Mouse (Mus musculus) 416B (cell line): ENCODE measurements around the gene Pgm1.

Source experiments
- DNase-seq: peaks from one replicate; pipeline ENCODE4 v3.0.0; 2011; ENCODE audit warnings: low read depth

Pgm1 gene

DNA sequence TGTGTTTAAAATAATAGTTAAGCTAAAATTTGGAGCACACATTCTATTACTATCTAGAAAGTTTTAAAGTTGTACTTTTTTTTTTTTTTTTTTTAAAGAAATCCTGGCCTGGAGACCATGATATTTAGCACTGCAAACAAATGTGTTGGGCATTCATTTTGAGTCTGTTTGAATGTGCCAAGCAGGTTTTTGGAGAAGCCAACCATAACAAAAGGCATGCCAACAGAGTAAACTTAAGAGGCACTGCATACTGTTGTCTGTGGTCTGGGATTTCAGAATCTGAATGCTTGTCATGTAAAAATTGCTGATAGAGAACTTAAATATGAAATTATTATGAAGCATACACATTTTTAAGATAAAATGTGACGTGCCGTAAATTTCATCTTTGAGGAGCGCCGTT is 28.0 kb downstream of the Pgm1 start:
- DNase-seq: no peak

DNA sequence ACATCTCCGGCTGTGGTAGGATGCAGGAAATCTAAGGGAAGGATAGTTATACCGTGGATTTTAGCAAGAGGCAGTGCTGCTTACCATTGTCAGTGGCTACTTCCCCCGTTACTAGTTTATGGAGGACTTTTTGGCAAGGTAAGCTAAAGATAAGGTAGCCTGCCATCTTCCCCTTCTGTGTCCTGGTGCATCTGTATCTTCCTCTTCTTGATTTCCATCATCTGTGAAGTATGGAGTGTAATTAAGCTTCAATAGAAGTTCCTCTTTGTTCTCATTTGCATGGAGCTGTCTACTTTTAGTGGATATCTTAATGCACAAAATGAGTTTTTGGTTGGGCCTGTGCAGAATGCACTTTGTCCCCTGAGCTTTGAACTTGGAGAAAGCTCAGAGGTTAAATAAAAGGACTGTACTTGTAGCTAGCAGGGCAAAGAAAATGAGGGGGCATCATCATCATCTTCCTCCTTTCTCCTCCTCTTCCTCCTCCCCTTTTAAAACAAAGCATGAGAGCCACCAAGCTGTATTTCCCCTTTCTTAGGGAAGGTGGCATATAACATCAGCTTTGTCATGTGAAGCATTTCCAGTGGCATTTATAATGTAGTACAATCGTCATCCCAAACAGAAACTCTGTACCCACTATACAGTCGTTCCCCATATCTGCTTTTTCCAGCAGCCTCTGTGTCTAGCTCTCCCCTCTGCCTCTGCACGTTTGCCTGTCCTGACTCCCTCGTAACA is 29.0 kb downstream of the Pgm1 start:
- no peak for DNase-seq

DNA sequence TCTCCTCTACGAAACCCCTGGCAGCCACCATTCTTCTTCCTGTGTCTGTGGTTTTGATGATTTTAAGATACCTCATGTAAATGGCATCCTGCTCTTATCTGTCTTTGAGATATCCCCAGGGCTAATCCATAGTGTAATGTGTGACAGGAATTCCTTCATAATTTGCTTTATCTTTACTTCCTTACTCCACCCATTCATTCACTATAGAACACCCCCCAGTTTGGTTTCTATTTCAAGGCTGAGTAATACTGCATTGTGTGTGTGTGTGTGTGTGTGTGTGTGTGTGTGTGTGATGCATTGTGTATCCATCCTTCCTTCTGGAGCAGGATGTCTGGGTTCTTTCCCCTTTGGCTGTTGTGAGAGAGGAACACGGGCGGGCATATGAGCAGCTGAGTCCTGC is 30.1 kb downstream of the Pgm1 start:
- no peak for DNase-seq

DNA sequence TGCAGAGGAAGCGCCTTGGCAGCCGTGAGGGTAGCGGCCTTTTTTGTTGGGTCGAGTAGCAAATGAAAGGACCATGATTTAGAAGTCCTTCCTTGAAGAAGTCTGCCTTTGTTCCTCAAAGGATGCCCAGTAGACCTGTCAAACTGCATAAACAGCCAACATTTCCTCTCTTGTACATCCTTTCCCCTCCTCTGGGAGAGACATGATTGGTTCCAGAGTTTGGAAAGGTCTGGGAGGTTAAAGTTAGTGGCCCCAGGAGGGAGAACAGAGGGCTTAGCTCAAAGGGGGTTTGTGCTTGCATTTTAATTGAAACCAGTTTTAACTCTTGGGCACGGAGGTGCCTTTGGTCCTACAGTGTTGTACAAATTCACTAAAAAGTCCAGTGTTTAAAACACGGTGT is 37.3 kb downstream of the Pgm1 start:
- DNase-seq: no peak

DNA sequence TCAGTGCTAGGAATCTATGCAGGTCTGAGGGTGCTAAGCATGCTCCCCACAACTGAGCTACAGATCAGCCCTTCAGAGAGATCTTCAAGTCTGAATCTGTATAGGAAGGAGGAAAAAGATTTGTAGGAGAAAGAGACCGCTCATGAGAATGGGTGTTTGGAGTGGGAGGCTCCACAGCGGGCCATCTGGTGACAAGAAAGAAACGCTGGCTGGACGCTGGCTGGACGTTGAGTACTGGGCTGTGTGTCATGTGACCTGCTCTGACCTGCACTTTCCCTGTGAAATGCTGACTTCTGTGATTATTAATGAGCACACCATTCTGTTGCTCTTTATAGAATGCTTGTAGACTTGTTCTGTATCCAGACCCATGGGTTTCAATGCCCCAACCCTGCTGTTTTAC is 40.1 kb downstream of the Pgm1 start:
- no peak for DNase-seq

DNA sequence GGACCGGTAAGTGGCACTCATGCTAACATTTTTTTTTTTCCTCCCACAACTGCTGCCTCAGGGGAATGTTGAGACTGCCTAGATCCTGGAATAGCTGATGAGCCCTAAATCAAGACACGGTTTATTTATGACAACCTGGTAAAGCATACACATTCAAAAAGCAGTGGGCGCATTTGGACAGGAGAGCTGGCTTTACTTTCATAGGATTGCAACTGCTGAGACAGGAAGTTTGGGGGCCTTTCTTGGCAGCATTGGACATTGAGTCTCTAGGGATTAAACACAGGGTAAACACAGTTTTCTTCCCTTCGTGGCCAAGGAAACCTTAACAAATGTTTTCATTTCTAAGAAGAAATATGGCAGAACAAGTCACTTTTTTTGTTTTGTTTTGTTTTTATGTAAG is 40.9 kb downstream of the Pgm1 start:
- DNase-seq: no peak

DNA sequence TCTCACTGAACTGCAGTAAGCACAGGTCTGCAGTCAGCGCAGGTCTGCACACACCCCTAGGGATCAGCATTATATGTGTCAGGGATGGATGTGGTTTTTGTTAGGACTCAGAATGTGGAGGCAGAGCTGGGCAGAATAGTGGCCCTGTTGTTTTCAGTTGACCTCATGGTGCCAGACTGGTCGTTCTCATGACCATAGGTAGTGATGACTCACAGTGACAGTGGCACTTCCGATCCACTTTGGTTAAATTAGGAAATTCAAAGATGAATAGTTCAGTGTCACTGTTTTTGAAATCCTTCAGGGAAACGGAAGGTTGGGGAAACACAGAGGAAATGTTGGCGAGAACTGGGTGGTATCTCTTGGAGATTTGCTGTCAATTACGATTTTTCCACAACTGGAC is 43.7 kb downstream of the Pgm1 start:
- peak; percentile 65 for DNase-seq

DNA sequence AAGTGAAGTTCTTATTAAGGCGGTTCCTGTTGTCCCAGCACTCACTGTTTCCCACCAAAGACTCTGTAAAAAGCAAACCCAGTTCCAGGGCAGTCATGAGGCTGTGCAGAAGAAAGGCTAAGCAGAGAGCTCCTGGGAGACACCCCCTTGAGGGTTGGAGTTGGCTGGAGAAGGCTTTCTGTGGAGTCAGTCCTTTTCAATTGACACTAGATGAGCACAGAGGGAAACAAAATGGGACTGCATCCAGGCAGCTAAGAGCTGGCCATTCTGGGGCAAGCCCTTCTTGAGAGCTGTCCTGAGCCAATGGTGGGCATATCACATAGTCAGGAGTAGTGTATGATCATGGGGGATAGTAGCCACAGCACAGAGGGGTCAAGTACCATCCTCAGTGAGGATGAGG is 44.7 kb downstream of the Pgm1 start:
- DNase-seq: no peak

DNA sequence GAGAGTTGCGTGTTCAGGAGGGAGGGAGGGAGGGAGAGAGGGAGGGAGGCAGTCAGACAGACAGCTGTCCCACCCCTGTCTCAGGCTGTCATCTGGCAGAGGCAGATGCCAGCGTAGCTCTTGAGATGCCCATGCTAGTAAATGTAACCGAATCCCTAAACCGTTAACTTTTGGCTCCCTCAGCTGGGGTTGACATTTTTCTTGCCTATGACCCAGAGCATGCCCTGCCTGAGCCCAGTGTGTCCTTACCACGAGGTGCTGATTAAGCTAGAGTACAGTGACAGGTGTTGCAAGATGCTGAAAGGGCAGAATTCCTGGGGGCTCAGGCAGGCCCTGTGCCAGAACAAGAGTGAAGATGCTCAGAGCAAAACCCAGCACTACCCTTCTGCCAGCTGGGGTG is 45.2 kb downstream of the Pgm1 start:
- DNase-seq: no peak

DNA sequence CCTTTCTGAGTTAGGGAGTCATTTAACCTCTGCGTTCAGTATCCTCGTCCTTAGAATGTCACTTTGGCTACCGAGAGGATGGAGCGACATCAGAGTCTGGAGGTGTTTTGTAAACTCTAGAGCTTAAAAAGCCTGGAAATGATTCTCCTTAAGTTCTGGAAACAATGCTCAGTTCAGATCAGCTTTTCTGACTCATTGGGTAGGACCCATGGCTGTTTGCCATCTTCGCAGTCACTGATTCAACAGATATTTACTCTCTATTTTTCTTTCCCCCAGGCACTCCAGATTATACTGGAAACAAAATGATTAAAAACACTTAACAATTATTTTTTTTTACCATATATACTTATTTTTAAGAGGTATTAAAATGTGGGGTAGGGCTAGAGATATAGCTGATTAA is 50.1 kb downstream of the Pgm1 start:
- DNase-seq: no peak

DNA sequence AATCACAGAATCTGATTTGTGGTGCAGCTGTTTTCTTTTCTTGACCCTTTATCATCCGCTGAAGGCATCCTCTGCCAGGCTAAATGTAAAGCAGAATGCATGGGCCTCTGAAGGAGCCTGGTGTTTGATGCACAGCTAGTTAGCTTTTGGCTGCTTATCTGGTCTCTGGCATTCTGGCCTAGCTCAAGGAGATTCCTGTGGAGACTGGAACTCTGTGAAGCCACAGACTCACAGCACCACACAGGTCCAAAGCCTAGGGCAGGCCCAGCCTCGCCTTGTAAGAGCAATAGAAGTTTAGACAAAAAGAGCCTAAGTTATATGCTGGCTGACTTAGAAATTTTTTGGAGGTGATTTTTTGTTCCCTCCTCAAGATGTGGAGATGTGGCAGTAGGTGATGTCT is 52.0 kb downstream of the Pgm1 start:
- DNase-seq: no peak

DNA sequence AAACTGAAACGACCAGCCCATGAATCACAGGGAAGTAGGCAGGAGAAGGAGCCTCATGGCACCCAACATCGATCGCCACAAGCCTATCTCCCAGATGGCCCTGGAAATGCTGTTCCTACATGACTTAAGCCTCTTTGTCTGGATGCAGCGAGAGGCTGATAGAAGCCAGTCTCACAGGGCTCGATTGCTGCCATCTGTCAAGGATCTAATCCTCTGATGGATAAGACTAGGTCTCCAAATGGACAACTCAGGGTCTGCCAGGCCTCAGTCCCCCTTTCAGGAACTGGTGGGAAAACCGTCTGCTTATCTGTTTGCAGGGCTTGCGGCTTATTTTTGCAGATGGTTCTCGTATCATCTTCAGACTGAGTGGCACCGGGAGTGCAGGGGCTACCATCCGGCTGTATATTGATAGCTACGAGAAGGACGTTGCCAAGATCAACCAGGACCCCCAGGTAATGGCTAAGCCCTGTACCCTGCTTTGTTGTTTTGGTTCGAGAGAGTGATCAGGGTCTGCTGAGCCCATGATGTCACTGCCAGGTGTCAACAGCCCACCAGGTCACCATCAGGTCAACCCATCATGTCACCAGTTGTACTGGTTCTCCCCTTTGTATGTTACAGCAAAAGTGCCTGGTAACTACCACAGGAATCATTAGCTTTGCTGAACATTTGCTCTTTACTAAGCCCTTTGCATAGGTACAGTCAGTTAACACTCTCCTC is 54.6 kb downstream of the Pgm1 start:
- DNase-seq: no peak

DNA sequence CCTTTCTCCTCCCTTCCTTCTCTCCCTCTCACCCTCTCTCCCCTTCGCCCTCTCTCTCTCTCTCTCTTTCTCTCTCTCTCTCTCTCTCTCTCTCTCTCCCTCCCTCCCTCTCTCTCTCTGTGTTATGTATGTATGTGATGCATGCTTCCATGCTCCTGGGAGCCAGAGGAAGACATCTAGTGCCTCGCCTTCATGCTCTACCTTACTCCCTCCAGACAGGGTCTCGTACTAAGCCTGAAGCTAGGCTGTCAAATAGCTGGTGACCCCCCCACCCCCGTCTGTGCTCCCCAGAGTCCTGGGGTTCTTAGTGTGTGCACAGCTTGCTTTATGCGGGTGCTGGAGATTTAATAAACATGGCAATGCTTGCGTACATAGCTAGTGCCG is 55.1 kb downstream of the Pgm1 start:
- DNase-seq: no peak

DNA sequence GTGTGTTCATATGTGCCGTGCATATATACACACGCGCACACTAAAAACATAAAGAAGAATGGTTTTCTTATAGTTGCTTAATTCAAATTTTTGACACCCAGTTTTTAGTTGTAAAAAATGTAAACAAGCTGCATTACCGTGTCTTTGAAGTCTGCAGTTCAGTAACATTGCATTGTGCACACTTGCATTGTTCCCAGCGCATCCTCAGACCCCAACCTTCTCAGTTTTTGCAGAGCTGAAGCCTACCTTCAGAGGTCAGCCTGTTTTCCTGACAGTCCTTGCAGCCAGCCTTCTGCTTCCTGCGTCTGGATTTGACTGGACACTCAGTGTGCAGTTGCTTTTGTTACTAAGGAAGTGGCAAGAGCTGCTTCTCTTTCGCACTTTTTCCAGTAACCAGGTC is 55.9 kb downstream of the Pgm1 start:
- DNase-seq: no peak

DNA sequence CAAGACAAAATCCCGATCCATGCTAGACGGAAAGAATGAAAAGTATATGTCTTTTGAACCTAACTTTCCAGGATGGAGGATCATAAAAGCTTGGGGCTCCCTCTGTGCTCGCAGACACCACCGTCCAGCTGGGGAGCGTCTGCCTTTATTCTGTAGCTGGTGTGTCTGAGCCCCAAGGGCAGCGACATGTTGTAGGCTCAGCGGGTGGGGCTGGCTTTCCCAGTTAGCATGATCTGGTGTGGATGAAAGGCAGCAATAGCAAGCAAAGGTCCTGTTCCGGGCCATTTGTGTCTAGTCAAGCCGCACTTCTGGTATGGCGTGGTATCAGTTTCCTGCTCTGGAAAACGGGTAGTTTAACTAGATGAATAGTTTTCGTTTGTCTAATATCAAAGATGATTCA is 56.4 kb downstream of the Pgm1 start:
- DNase-seq: no peak

DNA sequence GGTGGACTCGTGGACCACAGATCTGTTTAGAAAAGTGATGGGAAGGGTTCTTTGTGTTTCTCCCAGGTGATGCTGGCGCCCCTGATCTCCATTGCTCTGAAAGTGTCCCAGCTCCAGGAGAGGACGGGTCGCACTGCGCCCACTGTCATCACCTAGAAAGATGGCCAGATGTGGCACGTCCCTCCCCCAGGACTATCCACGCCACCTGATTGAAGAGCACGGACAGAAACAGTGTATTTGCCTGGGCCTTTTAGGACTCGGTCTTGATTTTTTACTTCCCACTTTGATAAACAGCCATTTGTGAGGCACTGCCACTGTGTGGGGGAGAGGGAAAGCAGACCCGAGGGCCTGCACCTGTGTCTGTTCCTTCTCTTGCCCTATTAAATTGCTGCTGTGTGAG is 57.4 kb downstream of the Pgm1 start:
- no peak for DNase-seq

DNA sequence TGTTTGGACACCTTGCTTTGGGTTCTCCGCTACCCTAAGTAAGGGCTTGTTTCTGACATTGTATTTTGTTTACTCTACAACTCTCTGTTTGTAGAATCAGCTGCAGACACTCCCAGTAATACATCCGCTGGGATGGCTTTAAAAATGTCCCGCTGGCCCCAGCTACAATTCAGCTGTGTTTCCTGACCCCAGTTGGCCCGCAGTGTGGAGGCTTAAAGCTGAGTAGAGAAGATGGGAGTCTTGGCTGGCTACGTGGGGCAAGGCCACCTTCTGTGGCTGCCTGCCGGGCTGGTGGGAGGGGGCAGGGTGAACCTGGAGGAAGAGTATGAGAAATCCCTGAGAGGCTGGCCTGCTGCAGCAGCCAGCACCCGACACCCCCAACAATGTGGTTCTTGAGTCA is 59.6 kb downstream of the Pgm1 start:
- no peak for DNase-seq

DNA sequence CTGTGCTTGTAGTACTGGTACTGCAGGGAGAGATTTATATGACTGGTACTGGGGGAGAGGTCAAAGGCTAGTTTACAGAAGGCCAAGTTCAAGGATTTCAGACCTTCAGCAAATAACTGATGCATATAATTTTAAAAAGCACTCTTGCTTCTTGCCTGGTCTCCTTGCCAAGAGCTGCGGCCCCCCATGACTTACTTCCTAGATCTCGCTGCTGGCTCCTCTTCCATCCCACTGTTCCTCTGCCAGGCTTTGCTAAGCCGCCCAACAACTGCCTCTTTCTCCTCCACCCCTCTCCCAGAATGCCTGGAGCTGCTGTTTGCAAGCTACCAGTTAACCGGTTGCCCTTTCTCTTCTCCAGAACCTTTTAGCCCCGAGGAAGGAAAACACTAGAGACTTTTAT is 71.8 kb downstream of the Pgm1 start:
- no peak for DNase-seq

DNA sequence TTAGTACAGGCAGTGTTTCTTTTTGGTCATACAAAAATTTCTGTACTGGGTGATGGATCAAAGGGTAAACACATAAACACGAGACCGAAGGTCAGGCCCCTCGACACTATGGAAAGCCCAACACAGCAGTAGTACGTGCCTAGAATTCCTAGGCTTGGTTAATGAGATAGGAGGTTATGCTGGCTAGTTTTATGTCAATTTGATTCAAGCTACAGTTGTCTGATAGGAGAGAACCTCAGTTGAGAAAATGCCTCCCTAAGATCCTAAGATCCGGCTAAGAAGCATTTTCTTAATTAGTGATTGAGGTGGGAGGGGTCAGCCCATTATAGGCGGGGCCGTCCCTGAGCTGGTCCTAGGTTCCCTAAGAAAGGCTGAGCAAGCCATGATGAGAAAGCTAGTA is 72.6 kb downstream of the Pgm1 start:
- no peak for DNase-seq

DNA sequence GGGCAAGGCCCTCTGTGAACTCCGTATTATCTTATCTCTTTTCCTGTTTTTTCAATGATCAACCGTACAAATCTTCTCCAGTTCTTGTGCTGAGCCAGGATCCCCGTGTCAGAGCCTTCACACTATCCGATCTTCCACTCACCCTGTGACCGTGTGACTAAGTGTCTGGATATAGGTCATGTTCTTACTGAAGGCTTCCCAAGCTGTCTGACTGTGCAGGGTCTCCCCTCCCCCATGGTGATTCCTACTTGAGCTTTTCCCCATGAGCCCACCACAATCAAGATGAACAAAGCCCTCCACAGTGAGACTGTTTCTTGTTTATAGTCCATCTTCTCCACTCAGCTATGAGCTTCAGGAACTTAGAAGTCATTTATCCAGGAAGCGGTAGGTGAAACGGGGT is 78.5 kb downstream of the Pgm1 start:
- DNase-seq: no peak

DNA sequence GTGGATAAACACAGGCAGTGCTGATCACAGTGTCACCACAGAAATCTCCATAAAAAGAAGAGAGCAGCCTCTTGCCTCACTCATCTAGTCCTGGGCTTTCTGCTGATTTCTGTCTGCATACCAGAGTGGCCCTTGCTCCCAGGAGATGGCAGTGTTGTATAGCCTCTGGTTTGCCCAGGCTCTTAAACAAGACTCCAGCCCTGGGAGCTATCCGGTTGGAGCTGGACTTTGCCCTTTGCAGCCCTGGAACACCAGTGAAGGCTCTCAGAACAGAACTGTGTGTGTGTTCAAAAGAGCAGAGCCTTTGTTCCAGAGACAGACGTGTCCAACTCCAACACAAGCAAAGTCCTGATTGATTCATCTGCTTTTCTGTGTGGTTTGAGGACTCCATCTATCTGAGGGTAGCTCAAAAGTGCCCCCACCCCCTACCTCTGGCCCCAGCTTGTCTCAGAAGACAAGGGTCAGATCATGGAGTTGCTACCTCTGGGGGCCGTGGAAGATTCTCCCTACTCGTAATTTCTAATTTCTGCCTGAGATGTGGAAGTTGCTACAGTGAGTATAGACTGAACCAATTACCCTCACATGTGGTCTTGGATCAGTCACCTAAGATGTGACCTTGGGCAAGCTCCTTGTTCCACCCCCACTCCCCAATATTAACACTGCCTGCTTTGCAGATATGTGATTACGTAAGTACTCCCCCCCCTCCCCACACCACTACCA is 79.3 kb downstream of the Pgm1 start:
- DNase-seq: peak; percentile 64

DNA sequence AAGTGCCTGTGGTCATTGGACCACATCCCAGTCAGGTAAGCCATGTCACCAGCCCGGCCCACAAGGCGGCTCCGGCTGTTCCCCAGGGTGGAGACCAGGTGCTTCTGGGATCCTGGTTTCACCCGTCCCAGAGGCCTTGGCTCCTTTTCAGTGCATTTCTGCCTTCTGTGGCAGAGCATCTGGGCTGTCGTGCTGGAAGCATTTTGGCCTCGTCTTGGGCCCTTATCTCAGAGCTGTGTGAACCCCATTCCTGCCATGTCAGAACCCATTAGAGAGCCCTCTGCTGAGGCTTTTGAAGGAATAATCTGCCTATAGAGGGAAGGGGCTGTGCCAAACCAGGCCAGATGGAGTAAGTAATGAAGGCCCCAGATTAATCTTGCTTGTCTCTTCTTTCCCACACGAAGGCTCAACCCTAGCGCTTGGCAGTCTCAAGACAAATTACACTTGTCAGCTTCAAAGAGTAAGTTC is 80.0 kb downstream of the Pgm1 start:
- no peak for DNase-seq

DNA sequence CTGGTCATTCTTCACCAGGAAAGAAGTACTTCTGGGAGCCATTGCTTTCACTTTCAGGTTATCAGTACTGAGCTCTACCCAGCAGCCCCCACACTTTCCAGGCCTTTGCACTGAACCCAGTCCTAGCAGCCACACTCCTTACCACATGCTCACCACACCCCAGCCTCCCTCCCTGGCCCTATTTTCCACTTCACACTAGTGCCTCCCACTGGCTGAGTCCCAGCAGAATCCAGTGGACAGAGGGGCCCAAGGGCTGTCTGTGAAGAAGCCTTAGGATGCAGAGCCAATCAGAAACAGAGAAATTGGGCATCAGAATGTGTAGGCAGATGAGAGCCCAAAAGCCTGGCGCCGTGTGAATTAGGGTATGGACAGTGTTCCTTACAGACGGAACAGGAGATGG is 81.7 kb downstream of the Pgm1 start:
- DNase-seq: peak; percentile 21
